Mouse (Mus musculus) limb, embryonic 10.5 days (tissue): Measurements from ENCODE around the gene Rnaset2b. TPM values are rescaled to one million over a fixed set of nuclear protein-coding genes. Genes with fewer than 3 reads are reported as not detected.
"Not testable (repeated sequence)": the region's sequence is repeated elsewhere in the genome, so short reads cannot be mapped to it uniquely, and the experiment has no call there.

Experiments
- DNase-seq: peaks from one replicate; pipeline ENCODE4 v3.0.0-alpha.2; 2017; ENCODE audit warnings: low spot score
- H3K27ac ChIP-seq: fragments of 300-500 bp; sonication (generic); 2 replicates; pipeline ENCODE4 v1.5.1; 2016; ENCODE audit warnings: mild to moderate bottlenecking
- H3K27me3 ChIP-seq: fragments of 300-500 bp; sonication (generic); 2 replicates; pipeline ENCODE4 v1.6.1; 2016; ENCODE audit warnings: low read depth, mild to moderate bottlenecking; ENCODE audit not compliant: poor library complexity, severe bottlenecking
- H3K36me3 ChIP-seq: fragments of 300-500 bp; sonication (generic); 2 replicates; pipeline ENCODE4 v1.6.1; 2016; ENCODE audit warnings: mild to moderate bottlenecking, moderate library complexity
- H3K4me1 ChIP-seq: fragments of 300-500 bp; sonication (generic); 2 replicates; pipeline ENCODE4 v1.6.1; 2016
- H3K4me3 ChIP-seq: fragments of 300-500 bp; sonication (generic); 2 replicates; pipeline ENCODE4 v1.5.1; 2016; ENCODE audit warnings: mild to moderate bottlenecking, moderate library complexity
- H3K9me3 ChIP-seq: fragments of 300-500 bp; sonication (generic); replicated peaks from 2 replicates; pipeline ENCODE4 v1.6.1; 2016; ENCODE audit warnings: mild to moderate bottlenecking
- WGBS: fragments of 180-500 bp; shearing (Covaris S2); methylation state at CpG from one replicate; pipeline ENCODE4 v1.1.7; 2016; 5-methylcytosine and 5-hydroxymethylcytosine counted together
- polyA plus RNA-seq: library from polyadenylated mRNA; unstranded; fragments of >200 nt; fragmentation: Nextera tagmentation; extraction: Ambion mirVana; gene quantifications from 2 replicates; pipeline ENCODE4 v1.2.1, GENCODE M21; 2016

The Rnaset2b gene
- polyA plus RNA-seq = 175 and 183 TPM in 2 replicates

DNA sequence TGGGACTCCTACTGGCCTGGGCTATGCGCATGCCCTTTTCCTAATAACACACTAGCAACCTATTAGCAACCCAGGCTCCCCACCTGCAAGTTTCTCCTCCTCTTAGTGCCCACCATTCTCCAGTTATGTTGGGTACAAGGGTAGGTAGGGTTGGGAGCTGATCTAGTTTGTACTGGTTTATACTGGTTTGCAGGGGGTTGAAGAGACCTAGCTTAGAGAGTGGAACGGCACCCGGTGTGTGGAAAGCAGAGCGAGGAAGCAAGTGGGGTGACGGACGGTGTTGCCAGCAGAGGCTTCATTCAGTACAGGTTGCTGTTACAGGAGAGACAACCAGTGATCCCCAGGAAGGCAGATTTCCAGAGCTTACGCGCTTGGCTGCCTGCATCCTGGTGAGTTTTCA lies at the start of gene Rnaset2b:
Rnaset2b (plus strand) TSS at position 301 of the 400 bp plus-strand sequence.
- 100% methylated on average over 1 of the region's 8 CpGs for WGBS

DNA sequence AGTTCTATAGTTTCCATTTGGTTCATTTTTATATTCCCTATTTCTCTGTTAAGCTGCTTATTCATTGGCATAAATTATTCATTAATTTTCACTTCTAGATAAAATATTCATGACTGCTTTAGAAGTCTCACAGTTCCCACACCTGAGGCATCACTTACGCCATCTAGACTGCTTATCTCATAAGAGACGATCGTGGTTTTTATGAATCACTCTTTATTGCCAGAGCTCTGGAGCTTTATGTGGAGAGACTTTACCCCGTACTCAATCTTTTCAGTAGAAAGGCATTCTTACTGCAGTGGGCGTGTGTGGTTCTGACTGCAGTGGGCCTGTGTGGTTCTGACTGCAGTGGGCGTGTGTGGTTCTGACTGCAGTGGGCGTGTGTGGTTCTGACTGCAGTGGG lies 38.8 kb upstream of the Rnaset2b start:
- H3K4me1 ChIP-seq, H3K4me3 ChIP-seq, H3K36me3 ChIP-seq, DNase-seq, H3K27ac ChIP-seq, H3K27me3 ChIP-seq, H3K9me3 ChIP-seq: not testable (repeated sequence)
- WGBS = 97% methylated on average over 7 of the region's 7 CpGs

More for the DNA sequence above, at the start of gene Rnaset2b:
- H3K4me3 ChIP-seq, DNase-seq, H3K27ac ChIP-seq, H3K36me3 ChIP-seq, H3K4me1 ChIP-seq, H3K27me3 ChIP-seq, H3K9me3 ChIP-seq: not testable (repeated sequence)

DNA sequence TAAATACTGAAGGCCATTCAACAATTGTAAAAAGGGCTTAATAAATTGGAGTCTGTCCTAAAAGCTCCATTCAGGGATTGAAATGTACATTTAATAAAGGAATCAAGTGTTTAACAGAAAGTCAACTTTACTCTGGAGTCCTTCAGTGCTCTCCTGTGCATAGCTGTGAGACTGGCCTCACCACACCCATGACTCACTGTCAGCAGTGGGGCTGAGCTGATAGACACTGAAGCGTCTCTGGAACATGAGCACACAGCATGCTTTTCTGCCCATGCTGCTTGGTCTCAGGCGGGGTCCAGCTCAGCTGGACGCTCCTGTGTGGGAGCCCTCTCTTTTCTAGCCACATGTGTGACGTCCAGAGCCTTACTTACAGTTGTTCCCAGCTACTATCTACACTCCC lies 27.9 kb upstream of the Rnaset2b start:
- DNase-seq, H3K27ac ChIP-seq, H3K27me3 ChIP-seq, H3K9me3 ChIP-seq, H3K36me3 ChIP-seq, H3K4me3 ChIP-seq, H3K4me1 ChIP-seq: not testable (repeated sequence)
- WGBS = no CpG with 5 or more reads among the region's 4 CpGs

DNA sequence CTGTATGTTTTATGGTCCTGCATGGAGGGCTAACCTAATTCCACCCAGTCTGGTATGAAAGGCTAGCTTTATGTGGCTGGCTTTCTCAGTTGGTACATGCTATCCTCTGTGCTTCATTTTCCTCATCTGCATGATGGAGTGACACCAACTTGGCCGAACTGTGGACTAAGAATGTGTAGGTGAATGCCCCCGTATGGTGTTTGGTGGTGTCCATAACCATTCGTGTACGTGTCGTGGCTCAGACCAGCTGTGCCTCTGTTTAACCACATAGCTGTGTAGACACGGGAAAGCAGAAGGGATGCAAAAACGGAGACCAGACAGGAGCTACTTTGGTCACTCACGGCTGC lies 22.8 kb upstream of the Rnaset2b start:
- H3K36me3 ChIP-seq, H3K9me3 ChIP-seq, H3K4me1 ChIP-seq, H3K27ac ChIP-seq, DNase-seq, H3K27me3 ChIP-seq: not testable (repeated sequence)
- no CpG with 5 or more reads among the region's 8 CpGs for WGBS
- H3K4me3 ChIP-seq = peak overlapping the region; percentile 57

DNA sequence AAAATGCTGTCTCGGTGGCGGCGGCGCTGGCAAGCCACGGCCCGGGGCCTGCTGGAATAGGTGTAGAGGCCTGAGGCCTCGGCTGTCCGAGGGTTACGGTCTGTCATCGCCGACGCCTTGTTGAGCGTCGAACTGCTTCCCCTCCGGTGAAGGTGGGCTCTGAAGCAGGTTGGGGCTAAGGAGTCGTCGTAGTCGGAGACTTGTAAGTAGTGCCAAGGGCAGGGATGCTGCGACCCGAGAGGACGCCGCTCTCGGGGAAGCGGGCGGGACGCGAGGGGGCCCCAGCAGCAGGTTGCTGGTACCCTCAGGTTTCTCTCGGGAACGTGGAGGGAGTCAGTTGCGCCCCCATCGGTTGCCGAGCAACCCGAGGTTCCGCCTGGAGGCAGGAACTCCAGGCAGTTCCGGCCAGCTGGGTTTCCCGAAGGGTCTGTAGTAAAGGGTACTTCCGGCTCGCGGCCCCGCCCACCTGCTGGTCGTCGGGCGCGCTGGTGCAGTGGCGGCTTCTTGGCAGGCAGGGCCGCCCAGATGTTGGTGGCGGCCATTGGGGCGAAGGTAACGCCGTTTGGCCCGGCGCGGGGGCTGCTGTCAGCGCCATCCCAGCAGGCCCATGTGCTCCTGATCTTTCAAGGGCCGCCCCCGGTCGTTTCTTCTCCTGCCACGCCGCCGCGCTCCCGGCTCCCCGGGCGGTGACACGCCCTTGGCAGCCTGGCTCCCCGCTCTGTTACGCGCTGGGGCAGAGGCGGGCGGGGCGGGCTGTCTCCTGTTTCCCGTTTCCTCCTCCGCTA lies 22.3 kb upstream of the Rnaset2b start, which contains the start of gene Rsph3b:
Rsph3b (minus strand) TSS at position 699 of the 785 bp plus-strand sequence.
- not testable (repeated sequence) for H3K4me1 ChIP-seq, H3K27me3 ChIP-seq, H3K36me3 ChIP-seq, H3K9me3 ChIP-seq
- WGBS = 2% methylated on average over 73 of the region's 73 CpGs
- H3K4me3 ChIP-seq = peak within 1 kb of the TSS; percentile 57
- H3K27ac ChIP-seq = peak within 1 kb of the TSS; percentile 85
- peak; percentile 95 for DNase-seq

DNA sequence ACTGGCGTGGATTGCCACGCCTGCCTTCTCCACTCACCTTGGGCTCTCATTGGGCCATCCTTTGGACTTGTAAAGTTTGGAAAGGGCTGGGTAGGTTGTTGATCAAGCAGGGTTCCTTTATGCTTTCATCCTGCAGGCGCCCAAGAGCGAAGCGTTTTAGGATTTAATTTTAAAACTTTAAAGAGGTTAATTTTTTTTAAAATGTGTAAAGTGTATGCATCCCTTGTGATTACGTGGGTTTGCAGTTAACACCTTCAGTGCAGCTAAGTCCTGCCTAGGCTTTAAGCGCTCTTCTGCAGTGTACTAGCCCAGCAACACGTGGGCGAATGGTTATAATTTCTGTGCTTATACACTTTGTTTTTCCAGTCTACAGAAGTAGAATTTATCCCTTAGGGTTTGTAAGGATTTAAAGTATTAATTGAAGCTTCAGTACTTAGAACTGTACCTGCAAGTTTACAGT lies 21.6 kb upstream of the Rnaset2b start:
- H3K36me3 ChIP-seq, H3K4me1 ChIP-seq, H3K9me3 ChIP-seq, DNase-seq, H3K27me3 ChIP-seq: not testable (repeated sequence)
- 14% methylated on average over 9 of the region's 9 CpGs for WGBS
- H3K27ac ChIP-seq = peak overlapping the region; percentile 85
- peak overlapping the region; percentile 57 for H3K4me3 ChIP-seq

DNA sequence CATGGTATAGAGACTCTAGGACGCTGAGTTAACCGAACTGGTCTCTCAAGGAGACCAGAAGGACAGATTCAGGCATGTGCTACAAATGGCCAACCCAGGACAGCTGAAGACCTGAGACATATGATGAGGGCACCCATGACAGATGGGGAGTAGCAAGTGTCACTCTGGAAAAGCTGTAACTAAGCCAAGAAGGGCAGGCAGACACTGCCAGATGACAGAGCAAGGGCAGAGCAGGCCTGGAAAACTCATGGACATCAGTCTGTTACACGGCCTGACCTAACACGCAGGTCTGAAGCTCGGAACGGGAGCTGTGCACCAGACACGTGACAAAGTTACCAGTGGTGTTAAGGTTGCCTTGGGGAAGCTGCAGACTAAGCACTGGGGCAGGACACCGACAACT lies 11.6 kb upstream of the Rnaset2b start:
- not testable (repeated sequence) for H3K4me1 ChIP-seq, H3K27ac ChIP-seq, H3K4me3 ChIP-seq, H3K27me3 ChIP-seq, H3K9me3 ChIP-seq, DNase-seq
- WGBS = 88% methylated on average over 7 of the region's 8 CpGs
- H3K36me3 ChIP-seq = peaks cover 24% of the 10 kb centered on the region

DNA sequence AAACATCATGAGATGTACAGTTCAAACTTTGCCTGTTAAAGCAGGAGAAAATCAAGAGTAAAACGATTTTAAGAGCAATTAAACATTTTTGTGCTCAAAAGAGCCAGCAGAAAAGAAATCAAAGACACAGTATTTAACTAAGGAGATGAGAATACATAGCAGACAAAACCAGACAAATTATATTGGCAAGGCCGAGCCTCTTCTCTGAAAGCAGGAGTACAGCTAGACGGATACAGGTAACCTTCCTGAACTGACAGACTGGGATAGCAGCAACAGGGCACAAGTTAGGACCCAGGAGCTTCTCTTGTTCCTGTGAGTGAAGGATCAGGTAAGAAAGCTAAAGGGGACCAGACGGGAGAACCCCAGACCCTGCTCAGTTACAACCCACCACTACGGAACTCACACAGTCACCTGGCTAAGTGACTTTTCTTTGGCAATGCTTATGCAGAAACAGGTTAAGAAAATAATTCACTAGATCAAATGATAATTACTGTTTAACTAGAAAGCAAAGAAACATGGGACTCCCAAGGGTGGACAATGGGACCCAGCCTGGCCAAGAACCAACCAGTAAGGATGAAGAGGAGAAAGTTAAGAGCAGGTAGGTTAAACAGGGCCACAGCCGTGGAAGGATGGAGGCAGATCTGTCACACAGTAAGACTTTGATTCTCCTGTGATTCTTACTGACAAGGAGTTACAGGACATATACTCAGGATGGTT lies 10.7 kb upstream of the Rnaset2b start:
- 74% methylated on average over 5 of the region's 6 CpGs for WGBS

DNA sequence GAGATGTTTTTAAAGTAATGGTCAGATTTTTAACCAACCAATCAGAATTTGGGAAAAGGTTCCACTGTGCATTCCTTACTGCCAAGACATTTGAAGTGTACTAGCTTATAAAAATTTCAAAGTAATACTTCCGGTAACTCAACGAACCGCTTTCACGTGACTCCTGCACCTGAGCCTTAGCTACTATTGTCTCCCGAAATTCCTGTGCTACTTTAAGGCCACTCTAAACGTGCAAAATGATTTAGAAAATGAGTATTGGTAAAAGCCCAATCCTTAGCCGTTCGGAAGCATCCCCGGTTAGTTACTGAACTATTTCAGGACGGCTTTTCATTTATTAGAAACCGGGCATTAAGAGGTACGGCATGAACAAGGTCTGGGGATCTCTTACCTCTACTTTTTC lies 10.1 kb upstream of the Rnaset2b start:
- DNase-seq, H3K27me3 ChIP-seq, H3K27ac ChIP-seq, H3K9me3 ChIP-seq, H3K4me1 ChIP-seq: not testable (repeated sequence)
- H3K4me3 ChIP-seq = peak overlapping the region; percentile 55
- under 1% methylated on average over 12 of the region's 12 CpGs for WGBS
- peaks cover 15% of the 10 kb centered on the region for H3K36me3 ChIP-seq

More for the DNA sequence above, 10.7 kb upstream of the Rnaset2b start:
- peak overlapping the region; percentile 55 for H3K4me3 ChIP-seq
- H3K27me3 ChIP-seq, DNase-seq, H3K4me1 ChIP-seq, H3K27ac ChIP-seq, H3K9me3 ChIP-seq: not testable (repeated sequence)
- H3K36me3 ChIP-seq = peaks cover 21% of the 10 kb centered on the region

DNA sequence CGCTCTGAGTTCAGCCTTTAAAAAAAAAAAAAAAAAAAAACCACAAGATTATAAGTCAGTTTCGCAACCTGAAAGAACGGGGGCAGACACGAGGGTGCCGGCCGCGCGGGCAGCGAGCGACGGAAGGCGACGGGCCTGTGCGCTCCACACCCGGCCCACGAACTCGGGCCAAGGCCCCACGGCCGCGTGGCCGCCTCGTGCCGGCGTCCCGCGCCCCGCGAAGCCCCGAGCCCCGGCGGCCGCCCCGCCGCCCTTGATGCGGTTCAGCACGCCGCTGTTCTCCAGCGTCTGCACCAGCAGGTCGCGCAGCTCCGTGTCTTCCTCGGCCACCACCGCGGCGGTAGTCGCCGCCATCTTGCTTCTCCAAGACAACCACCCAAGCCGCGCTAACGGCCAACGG lies 9.7 kb upstream of the Rnaset2b start, which contains the start of gene Tagap1:
Tagap1 (minus strand) TSS at position 381 of the 400 bp plus-strand sequence.
- DNase-seq = peak; percentile 44
- Histone ChIP-seq H3K4me3 (peak within 1 kb of the TSS; percentile 55), H3K27ac (peak within 1 kb of the TSS; percentile 84), H3K36me3 (peaks cover 14% of the 10 kb centered on the region)
- H3K9me3 ChIP-seq, H3K4me1 ChIP-seq, H3K27me3 ChIP-seq: not testable (repeated sequence)
- under 1% methylated on average over 47 of the region's 51 CpGs for WGBS

DNA sequence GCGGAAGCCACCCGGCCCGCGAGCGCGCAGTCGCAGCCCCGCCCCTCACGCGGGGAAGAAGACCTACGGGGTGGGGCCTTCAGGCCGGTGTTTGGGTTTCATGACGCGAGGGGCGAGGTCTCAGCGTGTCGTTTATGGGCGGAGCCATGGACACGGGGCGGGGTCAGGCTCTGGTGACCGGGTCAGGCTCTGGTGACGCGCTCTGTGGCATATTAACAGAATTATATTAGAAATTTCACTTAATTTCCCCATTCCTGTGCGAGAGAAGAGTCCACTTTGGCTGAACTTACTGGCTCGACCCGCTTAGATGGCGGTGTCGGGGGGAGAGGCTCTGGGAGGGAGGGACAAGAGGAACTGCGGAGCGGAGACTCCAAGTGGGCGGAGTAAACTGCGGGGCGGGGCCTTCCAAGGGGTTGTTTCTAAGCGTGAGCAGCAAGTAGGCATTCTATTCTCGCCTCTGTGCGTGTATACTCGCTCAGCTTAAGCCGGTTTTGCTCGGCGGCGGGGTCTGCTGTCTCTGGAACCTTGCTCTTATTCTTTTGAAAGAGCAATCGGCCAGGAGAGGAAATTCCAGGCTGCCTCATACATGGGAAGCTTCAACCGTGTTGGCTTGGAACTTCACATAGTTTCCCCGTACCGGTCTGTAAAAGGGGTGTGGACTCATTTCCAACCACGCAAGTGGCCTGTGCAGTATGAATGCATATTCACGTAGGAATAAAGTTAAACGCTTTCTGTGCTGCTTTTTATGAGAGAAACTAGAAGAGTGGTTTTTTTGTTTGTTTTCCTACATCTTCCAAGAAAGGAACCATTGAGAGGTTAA lies 9.0 kb upstream of the Rnaset2b start:
- not testable (repeated sequence) for H3K27me3 ChIP-seq, H3K4me1 ChIP-seq, H3K27ac ChIP-seq, H3K9me3 ChIP-seq, H3K36me3 ChIP-seq
- peak overlapping the region; percentile 37 for H3K4me3 ChIP-seq
- 2% methylated on average over 21 of the region's 48 CpGs for WGBS
- DNase-seq = peak; percentile 31

DNA sequence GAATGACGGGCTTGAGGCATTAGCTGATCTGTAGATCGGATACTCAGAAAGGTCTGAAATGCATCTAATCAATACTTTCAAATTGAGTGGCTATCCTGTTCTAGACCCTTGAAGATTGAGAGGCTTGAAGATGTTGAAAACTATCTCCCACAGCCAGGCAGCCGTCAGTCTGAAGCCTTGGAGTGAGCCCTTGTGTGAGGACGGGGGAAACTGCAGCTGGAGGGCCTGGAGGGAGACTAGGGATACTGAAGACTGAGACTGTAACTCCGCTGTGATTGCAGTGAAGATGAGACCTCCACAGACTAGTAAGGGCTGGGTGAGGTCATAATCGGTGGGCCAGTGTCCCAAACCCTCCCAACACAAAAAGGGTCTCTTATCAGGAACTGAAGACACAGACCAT lies 8.1 kb upstream of the Rnaset2b start:
- H3K27me3 ChIP-seq, H3K4me1 ChIP-seq, H3K4me3 ChIP-seq, H3K36me3 ChIP-seq, H3K27ac ChIP-seq, DNase-seq, H3K9me3 ChIP-seq: not testable (repeated sequence)
- WGBS = 81% methylated on average over 4 of the region's 6 CpGs

DNA sequence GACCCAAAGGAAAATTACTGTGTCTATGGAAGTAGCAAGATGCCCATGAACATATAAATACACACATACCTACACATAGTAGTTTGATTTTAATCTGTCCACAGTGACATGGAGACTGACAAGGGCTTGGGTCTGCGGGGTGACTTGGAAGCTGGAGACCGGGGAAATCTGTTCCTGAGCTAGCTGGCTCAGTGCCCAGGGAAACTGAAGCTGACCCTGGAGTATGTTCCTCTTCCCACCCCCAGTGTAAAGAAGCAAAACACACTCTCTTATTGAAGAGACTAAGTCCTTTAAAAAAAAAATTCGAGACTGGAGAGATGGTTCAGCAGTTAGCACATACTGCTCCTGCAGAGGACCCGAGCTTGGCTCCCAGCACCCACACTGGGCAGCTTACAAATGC lies 7.5 kb upstream of the Rnaset2b start:
- 82% methylated on average over 4 of the region's 4 CpGs for WGBS
- DNase-seq, H3K4me1 ChIP-seq, H3K36me3 ChIP-seq, H3K27ac ChIP-seq, H3K9me3 ChIP-seq, H3K27me3 ChIP-seq, H3K4me3 ChIP-seq: not testable (repeated sequence)
